Mouse (Mus musculus): ENCODE measurements around the gene Cfb.

DNA sequence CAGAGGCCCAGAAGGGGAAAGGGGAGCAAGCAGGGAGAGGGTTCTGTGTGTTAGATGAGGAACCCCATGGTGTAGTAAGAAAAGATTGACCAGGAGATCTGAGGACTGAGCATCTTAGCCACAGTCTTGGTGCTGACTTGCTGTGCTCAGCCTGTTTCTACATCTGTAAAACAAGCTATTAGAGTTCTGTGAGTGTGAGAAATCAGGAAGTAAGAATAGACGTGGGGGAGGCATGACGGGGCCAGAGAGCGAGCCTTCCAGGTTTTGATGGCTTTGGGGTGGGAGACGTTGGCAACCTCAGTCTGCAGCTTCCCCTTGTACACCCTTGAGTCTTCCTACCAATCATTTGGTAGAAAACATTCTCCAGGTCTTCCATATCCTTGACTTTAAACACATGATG is 3.6 kb downstream of the Cfb start:
- TF ChIP-seq CTCF (IDR thresholded peaks at IDR 0.05; ENCODE audit: extremely low read depth, insufficient read length, insufficient replicate concordance, low read depth, low read length) (no peak), POLR2A (IDR thresholded peaks at IDR 0.05; ENCODE audit: low read depth, low read length) (no peak)
